Mouse (Mus musculus): Measurements from ENCODE around the gene Nrxn1.

Nrxn1 gene

GRCm38 (mm10) chr17:91093042-91093080 is at the start of gene Nrxn1:
Gene Nrxn1, minus strand, starts transcription at chr17:91093071.
- in situ Hi-C loops (cut with MseI, MboI), result no loop called here

- in situ Hi-C loops (cut with MseI, MboI), result no loop called here
Observed at GRCm38 (mm10) chr17:91136859-91137258, 44.0 kb upstream of the Nrxn1 start.

- in situ Hi-C loops (cut with MseI, MboI), result no loop called here
Observed at GRCm38 (mm10) chr17:91112880-91113628, 20.2 kb upstream of the Nrxn1 start.

- in situ Hi-C loops (cut with MseI, MboI), result no loop called here
Observed at GRCm38 (mm10) chr17:91112085-91112484, 19.2 kb upstream of the Nrxn1 start.

DNA sequence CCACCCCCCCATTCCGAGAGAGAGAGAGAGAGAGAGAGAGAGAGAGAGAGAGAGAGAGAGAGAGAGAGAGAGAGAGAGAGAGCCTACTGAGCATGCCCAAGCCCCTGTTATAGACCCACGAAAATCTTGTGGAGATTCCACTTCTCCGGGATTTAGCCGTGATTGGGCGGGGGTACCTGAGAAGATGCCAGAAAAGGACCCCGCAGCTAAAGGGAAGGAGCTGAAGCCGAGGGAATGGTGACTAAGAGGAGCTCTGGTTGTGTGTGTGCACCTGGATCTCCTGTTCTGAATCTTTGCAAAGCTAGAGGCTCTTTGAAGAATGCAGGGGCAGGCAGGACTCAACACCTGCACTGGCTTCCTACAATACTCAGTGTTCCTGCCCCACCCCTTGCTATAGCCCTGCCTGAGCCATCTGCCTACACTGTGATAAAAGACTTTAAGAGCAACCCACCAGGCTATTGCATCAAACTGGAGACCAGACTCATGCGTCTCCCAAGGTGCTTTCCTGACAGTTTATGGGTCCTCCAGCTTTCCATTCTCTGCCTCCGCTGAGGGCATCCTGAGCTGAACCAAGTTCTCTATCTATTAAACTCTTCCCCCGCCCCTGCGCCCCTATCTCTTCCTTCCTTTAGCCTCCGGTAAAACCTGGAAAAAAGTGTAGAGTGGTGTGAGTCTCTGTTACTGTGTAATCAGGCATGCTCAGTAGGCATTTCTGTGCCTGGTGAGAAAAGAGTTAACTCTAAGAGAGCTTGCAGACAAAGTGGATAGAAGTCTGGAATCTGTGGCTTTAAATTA is 407 bp upstream of the Nrxn1 start:
- in situ Hi-C loops (cut with MseI, MboI), result no loop called here

DNA sequence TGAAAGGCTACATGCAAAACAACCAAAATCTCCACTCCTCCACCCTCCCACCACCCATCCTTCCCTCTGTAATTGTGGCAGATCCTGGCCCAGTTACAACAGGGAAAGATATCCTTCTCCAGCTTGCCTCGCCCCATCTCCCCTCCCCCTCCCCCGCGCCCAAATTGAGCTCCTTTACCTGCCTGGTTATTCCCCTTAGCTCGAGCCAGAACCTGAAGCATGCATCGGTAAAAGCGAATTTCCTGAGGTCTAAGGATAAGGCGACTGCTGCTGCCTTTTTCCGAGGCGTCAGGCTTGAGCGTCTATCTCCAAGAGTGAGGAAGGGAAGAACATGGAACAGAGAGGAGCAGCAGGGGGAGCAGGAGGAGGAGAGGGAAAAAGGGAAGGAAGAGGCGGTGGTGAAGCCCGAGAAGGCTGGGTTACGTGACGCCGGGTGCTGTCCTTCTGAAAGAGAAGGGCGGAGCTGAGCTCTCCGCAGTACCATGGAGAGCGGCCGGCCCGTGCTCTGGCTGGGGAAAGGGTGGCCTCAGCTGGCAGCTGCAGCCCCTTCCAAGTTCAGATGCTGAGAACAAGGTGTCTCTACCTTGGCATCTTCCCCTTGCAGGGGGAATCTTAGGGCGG is 340 bp downstream of the Nrxn1 start:
- in situ Hi-C loops (cut with MseI, MboI), result no loop called here

DNA sequence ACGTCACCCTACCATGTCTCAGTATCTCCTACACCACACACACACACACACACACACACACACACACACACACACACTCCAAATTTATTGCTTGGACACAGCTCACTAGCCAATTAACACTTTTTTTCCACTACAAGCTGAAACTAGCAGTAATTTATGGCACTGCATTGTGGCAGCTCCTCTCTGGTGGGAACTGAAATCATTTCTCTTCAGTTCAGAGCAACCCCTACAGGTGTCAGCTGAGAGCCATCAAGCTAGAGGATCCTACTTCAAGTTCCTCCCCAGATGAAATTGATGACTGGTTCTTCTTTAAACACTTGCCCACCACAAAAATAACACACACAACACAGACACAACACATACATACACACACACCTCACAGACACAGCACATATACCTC is 2.2 kb downstream of the Nrxn1 start:
- in situ Hi-C loops (cut with MseI, MboI), result no loop called here

DNA sequence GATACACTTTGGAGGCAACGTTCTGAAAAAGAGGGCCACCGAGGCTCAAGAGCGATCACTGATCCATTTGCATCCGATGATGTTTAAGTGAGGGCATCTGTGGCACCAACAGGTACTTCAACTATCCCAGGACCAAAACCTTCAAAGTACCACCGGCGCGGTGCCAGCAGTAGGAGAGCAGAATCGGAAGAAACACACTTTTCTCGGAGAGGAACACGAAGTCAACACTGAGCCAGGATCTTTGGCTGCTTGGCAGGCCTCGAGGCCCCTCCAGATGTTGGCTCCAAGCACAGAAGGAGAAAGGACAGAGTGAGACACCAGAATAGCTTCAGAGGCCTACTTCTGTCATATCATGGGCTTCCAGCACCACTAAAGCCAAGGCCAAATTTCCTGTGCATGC is 3.9 kb downstream of the Nrxn1 start:
- in situ Hi-C loops (cut with MseI, MboI), result no loop called here

DNA sequence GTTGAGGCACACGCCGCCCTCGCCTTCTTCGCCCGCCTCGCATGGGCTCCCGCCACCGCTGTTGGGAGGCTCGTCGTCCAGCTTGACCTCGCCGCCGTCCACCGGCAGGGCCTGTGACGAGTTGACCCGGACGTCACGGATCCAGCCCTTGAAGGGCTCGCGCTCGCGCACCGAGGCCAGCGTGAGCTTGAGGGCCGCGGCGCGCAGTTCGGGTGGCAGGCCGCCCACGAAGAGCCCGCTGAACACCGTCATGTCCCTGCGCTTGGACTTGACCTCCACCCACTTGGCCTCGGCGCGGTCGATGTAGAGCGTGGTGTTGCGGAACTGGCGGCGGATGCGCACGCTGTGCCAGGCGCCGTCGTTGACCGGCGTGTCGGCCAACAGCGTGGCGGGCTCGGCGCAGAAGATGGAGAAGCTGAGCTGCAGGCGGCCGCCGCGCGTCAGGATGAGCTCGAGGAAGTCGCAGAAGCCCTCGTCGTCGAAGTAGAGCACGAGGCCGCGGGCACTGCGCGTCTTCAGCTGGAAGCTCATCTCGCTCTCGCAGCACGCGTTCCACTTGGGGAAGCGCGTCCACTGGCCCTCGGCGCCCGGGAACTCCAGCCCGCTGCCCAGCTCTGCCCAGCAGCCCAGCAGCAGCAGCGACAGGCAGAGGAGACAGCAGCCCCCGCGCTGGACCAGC is 4.7 kb downstream of the Nrxn1 start:
- in situ Hi-C loops (cut with MseI, MboI), result no loop called here

DNA sequence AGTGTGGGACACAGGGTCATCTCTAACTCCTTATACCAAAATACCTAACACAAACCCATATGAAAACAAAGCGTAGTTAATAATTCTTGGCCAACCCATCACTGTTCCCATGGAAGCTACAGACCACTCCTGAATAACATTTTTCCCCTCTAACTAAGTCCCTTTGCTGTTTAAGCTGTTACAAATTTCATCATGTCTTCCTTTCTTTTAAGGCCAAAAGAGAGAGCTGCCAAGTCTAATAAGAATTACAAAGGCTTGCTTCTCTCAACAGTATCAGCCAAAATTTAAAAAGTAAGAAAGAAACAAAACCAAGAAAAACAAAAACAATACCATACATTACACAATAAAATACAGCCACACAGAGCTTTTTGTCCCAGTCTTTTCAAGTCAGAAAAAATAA is 6.5 kb downstream of the Nrxn1 start:
- in situ Hi-C loops (cut with MseI, MboI), result no loop called here

DNA sequence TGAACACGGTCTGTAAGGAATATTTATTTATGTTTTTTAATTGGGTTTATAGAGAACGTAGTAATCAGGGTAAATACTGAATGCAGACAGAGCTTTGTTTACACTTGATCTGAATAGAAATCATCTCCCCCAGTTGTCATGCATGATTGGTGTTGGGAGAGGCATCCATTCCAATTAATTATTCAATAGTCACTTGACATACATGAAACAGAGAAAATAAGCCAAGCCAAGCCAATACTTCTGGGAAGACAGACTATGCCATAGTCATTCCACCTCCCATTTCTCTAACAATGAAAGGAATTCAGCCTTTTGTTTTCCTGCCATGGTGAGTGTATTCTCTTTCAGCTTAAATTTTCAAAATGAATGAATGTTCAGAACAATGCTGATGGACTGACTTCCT is 7.5 kb downstream of the Nrxn1 start:
- in situ Hi-C loops (cut with MseI, MboI), result no loop called here

GRCm38 (mm10) chr17:91079096-91079495 is 13.8 kb downstream of the Nrxn1 start:
- in situ Hi-C loops (cut with MseI, MboI), result no loop called here

GRCm38 (mm10) chr17:91074780-91075179 is 18.1 kb downstream of the Nrxn1 start:
- in situ Hi-C loops (cut with MseI, MboI), result no loop called here

DNA sequence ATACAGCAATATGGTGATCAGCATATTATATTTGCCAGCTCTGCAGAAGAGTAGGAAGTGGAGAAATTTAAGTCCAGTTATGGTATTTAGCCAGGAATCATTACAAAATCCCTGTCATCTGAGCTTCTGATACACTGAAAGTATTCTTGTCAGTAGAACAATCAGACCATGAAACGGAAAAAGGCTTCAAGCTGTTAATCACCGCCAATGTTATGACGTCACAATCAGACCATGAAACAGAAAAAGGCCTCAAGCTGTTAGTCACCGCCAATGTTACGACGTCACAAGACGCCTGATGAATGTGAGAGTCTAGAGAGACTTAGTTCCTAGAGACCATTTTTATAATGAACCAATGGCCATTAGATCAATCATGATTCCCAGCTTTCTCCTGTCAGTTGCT is 59.4 kb downstream of the Nrxn1 start:
- in situ Hi-C loops (cut with MseI, MboI), result no loop called here

DNA sequence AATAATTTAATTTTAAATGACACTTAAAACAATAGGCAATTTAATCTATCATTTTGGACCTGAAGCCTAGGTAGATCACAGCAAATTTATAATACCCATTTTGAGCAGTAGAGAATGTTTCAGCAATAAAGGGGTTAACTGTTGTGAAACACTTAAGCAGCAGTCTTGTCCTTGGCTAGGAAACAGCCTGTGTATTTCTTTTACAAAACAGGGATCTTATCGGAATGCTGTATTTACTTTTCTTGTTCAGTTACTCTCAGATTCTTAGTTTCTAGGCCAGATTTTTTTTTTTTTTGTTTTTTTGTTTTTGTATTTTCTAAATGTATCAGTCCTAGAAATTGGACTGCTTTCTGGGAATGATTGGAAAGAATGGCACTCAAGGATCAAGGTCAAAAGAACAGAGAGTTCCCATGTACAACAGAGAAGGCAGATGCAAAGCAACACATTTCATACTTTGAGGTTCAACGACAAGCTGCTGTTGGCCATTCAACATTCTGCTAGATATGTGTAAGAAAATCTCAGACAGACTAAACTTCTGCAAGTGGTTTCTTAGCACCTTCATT is 67.7 kb downstream of the Nrxn1 start:
- in situ Hi-C loops (cut with MseI, MboI), result no loop called here

GRCm38 (mm10) chr17:91007385-91008089 is 85.3 kb downstream of the Nrxn1 start:
- in situ Hi-C loops (cut with MseI, MboI), result no loop called here

DNA sequence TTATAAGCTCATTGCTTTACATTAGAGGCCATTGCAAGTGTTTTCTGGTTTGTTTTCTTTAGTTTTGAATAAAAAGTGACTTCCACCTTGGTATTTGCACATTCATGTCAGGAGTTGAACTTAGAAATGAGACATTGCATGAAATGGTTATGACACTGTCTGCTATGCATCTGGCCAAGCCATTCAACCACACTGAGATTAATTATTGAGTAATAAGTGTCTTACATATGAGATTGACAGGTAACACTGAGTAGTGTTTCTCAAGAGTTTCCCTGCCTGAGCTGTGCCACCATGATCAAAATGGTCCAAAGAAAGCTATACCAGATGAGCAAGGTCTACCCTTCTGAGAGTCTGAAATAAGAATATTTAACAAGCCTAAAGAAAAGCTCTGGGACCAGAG is 92.5 kb downstream of the Nrxn1 start:
- in situ Hi-C loops (cut with MseI, MboI), result no loop called here

DNA sequence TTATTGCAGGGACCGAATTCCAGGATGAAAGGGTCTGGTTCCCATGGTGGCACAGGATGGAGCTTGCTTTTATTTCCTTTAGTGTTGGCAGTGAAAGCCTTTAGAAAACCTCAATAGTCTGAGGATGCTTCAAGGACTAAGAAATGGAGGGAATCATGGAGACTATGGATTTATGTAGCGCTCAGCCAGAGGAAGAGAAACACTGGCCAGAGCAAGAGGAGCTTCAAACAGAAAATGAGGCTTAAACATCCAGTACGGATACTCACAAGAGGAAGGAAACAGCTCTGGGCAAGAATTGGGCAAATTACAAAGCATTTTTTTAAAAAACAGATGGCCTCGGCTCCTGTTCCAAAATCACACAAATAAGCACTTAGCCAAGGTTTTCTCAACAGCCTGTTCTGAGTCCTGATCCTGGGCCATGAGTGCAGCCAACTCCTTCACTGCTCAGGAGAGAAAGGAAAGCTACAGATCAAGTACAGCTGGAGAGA is 93.2 kb downstream of the Nrxn1 start:
- in situ Hi-C loops (cut with MseI, MboI), result no loop called here

DNA sequence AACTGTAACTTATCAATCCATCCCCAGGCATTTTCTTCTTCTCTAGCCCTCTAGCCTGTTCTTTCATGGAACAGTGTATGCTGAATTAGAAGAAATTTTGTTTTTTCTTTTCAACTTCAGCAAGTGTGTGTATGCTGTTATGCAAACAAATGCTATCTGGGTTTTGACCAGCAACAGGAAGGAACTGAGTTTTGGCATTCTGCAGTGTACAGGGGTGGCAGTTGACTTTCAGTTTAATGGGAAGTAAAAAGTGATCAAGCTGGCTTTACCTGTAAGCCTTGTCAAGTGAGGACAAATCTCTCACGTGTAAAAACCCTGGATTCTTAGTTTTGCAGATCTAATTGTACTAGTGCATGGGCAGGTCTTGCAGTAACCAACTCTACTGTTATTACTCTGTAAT is 95.2 kb downstream of the Nrxn1 start:
- in situ Hi-C loops (cut with MseI, MboI), result no loop called here

DNA sequence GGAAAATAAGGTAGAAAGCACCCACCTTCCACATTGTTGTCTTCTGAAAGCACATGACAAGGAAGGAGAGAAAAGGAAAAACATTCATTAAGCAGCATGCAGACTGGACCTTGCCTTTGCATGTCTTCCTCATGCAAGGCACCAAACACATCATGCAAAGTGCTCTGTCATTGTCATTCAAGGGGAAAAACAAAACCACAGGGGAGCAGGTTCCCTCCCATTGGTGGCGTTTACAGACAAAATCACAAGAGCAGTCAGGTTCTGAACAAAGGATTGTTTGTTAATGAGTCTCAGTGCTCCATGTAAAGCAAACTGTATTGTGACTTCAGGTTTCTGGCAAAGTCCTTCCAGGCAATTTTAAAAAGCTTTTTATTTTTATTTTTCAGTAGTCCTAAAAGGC is 97.4 kb downstream of the Nrxn1 start:
- in situ Hi-C loops (cut with MseI, MboI), result no loop called here

- in situ Hi-C loops (cut with MseI, MboI), result no loop called here
Observed at GRCm38 (mm10) chr17:90994247-90994646, 98.6 kb downstream of the Nrxn1 start.

DNA sequence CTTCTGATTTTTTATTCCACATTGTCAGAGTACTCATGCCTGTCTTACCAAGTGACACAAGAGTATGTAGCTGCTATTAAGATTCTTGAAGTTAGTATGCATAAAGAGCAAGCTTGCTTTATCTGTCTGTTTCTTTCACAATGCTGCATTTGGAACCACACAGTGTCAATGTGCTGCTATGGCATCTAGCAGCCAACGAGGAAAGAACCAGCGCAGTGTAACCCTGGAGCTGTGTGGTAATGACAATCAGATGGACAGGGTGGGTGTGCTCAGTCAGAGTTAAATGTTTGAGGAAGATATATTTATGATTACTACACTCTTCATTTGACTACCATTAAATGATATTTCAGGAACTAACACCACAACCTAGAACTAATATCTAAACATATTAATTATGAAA is 102.1 kb downstream of the Nrxn1 start:
- in situ Hi-C loops (cut with MseI, MboI), result no loop called here
